Mouse (Mus musculus) left cerebral cortex, postnatal 4 days (tissue): ENCODE measurements around the gene Snx29. TPM values are rescaled to one million over a fixed set of nuclear protein-coding genes. Genes with fewer than 3 reads are reported as not detected.

Experiments
- DNase-seq: peaks from one replicate; pipeline ENCODE4 v3.0.0-alpha.2; 2022
- intact Hi-C: fragments of 180-260 bp; cut with DNase I; formaldehyde crosslinking; loops from one replicate; pipeline ENCODE4 v1.15.1; 2025
- total RNA-seq, 2 experiments: library from RNA; stranded (reverse); gene quantifications; 2 replicates each; pipeline ENCODE4 v1.2.3; 2021

Gene Snx29
- total RNA-seq, 2 experiments from 2014 or later, result 46.2 to 46.6 TPM

DNA sequence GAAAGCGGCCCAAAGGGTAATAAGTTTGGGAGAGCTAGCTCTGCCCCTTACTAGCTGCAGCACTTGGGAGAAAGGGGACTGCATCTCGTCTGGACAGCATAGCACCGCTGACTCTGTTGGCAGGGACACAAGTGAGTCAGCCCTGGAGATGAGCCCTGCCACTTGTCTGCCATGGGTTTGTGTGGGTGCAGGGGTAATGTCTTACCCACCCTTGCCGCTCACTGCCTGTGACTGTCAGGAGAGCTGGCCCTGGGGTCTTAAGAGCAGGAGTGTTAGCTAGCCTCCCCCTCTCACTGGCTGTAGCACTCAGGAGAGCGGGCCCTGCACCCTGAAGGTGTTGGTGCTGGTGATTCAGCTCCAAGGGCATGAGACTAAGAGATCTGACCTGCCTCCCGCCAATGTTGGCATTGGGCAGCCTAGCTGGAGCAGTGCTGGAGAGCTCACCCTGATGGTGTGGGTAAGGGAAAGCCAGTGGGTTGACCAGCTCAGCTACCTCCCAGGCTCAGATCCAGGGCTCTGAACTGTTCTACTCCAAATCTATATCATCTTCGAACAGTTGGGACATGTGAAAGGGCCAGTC is 479.3 kb downstream of the Snx29 start:
- intact Hi-C loops, result no loop called here
- DNase-seq, result no peak

Other genes starting within 250 kb of the Snx29 start
- gene Txndc11, start 188.3 kb upstream of the Snx29 start, total RNA-seq, result 10 to 100 TPM; 39.4 to 39.7 TPM
- gene Zc3h7a, start 146.5 kb upstream of the Snx29 start, total RNA-seq, result 100 to 1,000 TPM in 1 of 2 experiments, 10 to 100 TPM in 1; 81.8 to 101 TPM
- 10 to 100 TPM; 70.6 to 75.7 TPM for gene Rsl1d1, start 119.6 kb upstream of the Snx29 start, total RNA-seq
- gene Gspt1, start 68.6 kb upstream of the Snx29 start, total RNA-seq, result 100 to 1,000 TPM; 116 to 125 TPM
- not detected for gene Tnfrsf17, start 9.1 kb upstream of the Snx29 start, total RNA-seq